Mouse (Mus musculus) c-Kit-negative CD71-positive TER-119-positive erythroid progenitor cells, embryonic 14.5 days (primary cell): ENCODE results near the gene Dll3.
A peak's percentile ranks its signal among the peaks of the same experiment; 100 is the strongest.

Experiments
- DNase-seq: peaks from one replicate; pipeline ENCODE4 v3.0.0-alpha.2; 2013; ENCODE audit warnings: low read depth, low spot score

The Dll3 gene

GRCm38 (mm10) chr7:28309737-28310136, 7.7 kb upstream of the Dll3 start:
- DNase-seq = no peak

- DNase-seq = no peak
These were observed 4.2 kb upstream of the Dll3 start for GRCm38 (mm10) chr7:28306216-28306615.

GRCm38 (mm10) chr7:28305641-28306040, 3.6 kb upstream of the Dll3 start:
- no peak for DNase-seq

DNA sequence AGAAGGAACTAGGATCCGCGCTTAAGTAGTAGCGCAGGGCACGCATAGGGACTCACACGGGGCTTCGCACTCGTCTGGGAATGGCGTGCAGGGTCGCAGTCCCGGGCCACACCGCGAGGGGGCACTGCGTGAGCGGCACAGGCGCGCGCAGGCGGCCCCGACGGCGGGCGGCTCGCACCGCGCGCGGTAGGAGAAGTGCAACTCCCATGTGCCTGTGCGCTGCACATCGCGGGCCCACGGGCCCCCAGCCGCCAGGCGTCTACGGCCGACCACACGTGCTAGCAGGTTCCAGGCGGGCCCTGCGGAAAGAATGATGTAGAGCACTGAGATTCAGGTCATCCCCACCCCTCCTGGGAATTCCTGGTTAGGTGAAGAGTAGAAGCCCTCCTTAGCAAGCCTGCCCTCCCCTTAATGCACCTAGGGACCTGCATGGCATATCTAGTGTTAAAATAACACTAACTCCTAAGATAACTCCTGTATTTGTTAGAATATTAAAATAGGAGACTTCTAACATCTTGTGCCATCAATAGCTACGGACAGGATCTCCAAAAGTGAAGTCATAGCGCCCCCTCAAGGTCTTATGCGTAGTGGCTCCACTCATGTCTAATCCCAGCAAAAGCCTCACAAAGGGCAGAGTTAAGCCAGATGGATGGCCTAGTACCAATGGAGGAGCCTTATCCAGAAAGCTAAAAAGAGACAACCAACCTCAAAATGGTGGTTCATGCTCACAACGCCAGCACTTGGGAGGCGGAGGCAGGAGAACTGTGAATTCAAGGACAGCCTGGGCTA, 3.0 kb downstream of the Dll3 start:
- DNase-seq = no peak

DNA sequence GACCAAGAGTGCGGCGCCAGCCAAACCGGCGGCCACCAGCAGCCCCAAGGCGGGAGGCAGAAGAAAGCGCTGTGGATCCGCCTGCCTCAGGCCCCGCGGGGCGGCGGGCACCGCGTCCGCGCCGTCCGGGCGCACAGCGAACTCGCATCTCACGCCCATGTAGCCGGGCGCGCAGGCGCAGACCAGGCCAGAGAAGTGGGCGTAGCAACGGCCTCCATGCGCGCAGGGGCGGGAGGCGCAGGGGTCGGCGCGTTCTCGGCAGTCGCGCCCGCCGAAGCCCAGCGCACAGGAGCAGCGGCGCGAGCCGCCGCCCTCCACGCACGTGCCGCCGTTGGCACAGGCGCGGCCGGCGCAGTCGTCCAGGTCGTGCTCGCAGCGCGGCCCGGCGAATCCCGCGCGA, 7.6 kb downstream of the Dll3 start:
- DNase-seq = no peak

GRCm38 (mm10) chr7:28290638-28291590, 11.1 kb downstream of the Dll3 start, which contains the start of gene Selenov:
Gene Selenov (minus strand): TSS chr7:28291186.
- no peak for DNase-seq

DNA sequence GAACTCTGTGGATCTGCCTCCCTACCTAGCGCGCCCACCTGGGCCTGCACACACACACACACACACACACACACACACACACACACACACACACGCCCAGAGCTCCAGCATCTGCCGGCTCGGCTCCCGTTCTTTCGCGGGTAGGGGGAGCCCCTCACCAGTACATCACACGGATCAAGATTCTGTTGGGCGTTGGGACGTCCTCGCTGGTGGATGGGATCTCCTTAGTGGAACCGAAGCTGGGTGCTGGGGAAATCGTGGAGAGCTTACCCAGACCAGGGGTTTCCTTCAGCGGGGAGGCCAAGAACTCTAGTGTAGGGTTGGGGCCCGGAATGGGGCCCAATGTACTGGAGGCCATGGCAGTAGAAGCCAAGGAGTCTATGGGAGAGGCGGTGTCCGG, 11.9 kb downstream of the Dll3 start:
- DNase-seq = no peak

DNA sequence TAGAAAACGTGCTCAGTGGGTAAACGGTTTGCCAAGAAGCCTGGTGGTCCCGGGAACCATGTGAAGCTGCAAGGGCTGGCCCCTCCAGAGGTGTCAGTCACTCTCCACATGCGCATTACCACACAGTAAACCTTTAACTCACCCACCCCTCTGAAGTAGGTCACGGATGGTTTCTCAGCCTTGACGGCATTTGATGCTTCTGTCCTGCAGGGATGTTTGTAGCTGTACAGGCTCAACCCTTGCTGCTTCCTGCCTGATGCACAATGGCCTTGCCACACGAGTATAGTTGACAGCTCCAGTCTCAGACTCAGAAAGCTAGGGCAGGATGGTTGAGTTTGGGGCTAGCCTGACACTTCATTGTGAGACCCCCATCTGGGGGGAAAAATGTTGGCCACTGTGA, 21.4 kb downstream of the Dll3 start:
- DNase-seq = no peak

DNA sequence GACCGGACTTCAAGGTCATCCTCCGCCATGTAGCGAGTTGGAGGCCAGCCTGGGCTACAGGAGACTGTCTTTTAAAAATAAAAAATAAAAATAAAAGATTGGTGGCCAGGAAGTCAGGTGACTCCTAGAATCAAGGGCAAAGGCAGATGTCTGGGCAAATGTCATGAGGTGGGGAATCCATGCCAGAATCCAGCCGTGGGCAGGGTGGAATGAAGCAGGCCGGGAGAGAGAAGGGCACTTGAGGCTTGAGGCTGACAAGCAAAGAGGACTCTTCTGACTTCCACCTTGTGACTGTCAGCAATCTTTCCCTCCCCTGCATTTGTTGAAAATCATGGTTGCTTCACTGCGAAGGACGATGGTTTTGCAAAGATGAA, 23.8 kb downstream of the Dll3 start:
- DNase-seq = no peak

DNA sequence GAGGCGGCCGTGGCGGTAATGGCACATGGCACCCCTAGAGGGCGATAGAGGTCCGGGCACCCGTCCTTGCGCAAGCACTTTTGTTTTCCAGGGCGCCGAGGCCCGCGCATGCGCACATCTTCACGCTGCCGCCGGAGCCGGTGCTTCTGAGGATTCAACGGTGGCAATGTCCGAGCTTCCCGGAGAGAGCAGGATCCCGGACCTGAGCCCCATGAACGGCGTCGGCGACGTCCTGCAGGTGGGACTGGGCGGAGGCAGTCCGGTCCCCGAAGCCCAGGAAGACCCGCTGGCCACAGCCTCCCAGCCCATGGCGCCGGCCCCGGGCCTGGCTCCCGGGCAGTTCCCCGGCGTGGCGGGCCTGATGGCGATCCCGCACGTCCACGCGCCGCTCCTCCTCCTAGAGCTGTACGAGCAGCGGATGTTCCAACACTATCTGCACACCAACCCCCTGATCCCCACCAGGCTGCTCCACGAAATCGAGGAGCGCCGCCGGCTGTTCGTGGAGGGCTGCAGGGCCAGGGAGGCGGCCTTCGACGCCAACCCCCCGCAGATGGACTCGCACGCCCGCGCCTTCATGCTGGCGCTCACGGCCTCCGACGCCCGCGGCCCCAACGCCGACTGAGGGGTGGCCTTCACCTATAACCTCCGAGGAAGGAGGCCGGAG, 24.3 kb downstream of the Dll3 start, which contains the start of gene Eid2b:
Eid2b (plus strand) TSS at position 125 of the 664 bp plus-strand sequence.
- peak; percentile 89 for DNase-seq

DNA sequence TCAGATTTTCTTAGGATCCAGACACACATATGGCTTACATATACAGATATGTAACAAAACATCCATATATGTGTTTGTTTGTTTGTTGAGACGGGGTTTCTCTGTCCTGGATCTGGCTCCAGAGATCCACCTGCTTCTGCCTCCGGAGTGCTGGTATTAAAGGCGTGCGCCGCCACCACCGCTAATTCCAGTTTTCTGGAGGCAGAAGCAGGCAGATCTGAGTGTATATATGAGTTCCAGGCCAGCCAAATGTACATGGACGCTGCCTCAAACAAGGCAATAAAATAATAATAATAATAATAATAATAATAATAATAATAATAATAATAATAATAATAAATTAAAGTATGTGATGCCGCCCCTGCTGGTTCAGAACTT, 24.8 kb downstream of the Dll3 start:
- DNase-seq = no peak

- no peak for DNase-seq
These were observed 30.3 kb downstream of the Dll3 start for GRCm38 (mm10) chr7:28271761-28272160.

- no peak for DNase-seq
These were observed 32.7 kb downstream of the Dll3 start for GRCm38 (mm10) chr7:28269355-28269754.

DNA sequence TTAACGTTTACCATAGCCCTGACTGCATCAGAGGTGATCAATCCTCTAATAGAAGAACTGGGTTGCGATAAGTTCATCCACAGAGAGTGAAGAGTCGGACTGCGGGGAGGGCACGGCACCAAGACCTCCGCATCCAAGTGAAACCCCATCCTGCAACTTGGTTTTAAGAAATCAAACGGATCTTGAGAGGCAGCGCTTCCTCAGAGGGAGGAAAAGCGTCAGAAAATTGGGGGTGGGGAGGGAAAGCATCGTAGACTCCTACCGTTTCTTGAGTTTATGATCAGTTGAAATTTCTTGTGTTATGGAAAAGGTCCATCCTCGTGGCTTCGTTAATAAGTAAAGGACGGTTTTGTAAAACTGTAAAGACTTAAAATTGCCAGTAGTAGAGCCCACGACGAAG, 33.5 kb downstream of the Dll3 start:
- DNase-seq = no peak

DNA sequence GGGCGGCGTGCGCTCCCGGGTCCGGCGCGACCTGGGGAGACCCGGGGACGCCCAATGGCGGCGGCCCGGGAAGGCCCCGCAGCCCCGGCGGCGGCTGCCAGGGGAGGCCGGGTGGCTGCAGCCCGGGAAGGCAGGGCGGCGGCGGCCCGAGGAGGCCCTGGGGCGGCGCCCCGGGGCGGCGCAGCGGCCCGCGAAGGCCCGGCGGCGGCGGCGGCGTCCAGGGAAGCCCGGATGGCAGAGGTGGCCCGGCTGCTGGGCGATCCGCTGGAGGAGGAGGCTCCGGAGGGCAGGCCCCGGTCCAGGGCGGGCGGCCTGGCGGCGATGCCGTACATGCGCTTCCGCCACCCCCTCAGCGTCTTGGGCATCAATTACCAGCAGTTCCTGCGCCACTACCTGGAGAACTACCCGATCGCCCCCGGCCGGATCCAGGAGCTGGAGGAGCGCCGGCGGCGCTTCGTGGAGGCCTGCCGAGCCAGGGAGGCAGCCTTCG, 34.0 kb downstream of the Dll3 start:
- no peak for DNase-seq

- DNase-seq = no peak
These were observed 34.7 kb downstream of the Dll3 start, which contains the start of gene Eid2 for GRCm38 (mm10) chr7:28267129-28268041. Gene Eid2 (plus strand): TSS chr7:28267881.

DNA sequence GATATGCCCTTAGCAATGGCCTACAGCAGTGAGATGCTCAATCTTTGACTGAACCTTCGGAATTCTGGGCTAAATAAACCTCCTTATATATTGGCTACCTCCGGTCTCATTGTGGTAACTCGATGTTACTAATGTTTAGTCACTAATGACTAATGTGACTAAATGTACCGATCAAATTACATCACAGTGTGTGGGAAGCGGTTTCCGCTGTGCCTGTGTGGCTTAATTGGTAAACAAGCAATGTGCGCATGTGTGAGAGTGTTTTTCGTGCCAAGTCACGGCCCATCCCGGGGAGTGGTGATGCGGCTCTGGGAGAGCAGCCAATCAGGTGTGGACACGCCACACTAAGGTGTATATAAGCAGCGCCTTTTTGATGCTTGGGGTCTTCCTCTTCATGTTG, 36.6 kb downstream of the Dll3 start:
- DNase-seq = no peak

GRCm38 (mm10) chr7:28263786-28264185, 38.3 kb downstream of the Dll3 start:
- DNase-seq = no peak

DNA sequence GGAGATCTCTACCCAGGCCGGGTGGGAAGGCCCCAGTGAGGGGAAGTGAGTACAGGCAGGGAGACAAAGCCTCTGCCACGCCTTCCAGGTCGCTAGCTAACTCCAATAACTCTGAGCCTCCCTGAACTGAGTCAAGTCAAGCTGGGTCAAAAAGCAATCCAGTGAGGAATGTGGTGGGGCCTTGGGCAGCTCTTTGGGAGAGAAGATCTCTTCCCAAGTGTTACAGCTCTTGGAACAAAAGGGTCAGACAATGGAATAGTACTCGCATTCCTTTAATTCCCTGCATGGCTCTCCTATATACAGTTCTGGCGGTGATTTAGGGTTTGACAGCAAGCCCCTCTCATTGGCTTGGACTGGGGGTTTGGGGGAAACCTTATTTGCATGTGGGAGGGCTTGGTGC, 39.2 kb downstream of the Dll3 start:
- no peak for DNase-seq

DNA sequence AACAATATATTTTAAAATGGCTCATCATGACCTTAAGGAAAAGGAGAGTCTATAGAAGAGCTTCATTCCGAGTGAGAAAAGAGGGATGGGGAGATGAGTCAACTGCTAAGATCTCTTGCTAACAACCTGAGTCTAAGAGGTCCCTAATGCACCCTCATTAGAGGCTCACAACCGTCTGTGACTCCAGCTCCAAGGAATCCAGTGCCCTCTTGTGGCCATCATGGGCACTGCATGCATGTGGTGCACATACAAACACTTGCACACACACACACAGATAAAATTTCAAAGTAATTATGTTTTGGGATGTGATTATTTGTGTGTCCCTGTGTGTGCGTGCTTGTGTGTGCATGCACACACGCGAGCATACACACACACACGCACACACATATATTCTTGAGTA, 46.6 kb downstream of the Dll3 start:
- DNase-seq = peak; percentile 20

DNA sequence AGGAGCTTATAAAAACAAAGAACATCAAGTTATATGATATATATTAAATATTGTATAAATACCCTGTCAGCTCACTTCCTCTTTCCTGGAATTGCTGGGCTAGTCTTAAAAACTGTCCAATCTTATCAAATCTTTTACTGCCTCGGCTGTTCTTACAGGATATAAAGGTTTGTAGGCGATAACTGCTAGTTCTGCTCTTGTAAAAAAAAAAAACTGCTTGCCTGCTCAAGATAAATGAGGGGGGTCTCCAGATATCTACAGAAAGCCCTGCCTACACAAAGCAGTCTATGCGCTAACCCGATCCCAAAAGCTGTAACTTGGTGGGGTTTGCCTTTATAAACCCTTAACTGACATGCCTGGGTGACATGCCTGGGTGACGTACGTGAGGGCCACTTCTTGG, 47.4 kb downstream of the Dll3 start:
- DNase-seq = no peak
